Comparison of ENCODE assay signal across 1 mouse cellular context in the genomic region with DNA sequence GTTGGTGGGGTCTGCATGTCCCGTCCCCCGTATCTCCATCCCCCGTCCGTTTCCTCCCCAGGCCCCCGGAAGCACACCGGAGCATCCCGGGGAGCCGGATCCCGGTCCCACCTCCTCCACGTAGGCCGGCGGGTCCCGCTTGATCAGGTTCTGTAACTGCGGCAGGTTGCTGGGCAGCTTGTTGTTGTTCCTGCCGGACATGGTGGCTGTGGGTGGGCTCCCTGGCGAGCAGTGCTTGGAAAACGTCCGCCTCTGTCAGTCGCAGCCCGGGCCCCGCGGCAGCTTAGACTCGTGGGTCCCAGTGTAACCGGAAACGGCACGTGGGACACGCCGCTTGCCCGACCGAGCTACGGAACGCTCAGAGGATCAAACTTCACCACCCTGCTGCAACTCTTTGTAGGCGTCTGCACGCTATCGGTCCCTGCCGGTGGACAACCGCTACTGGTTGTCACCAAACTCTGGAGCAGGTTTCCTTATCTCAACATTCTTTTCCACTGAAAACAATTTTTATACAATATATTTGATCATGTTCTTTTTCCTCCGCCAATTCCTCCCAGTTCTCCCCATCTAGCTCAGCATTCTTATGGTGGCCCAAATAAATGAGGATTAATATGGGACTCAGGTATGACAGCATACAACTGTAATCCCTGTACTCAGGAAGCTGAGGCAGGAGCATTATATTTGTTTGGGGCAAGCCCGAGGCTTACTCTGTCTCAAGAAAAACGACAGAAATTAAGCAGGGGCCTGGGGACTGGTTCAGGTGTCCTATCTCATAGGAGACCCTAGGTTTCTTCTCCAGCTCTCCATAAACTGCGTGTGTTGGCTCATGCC.
TF ChIP-seq lines count a peak whose summit lies in the region.

A gene (minus strand): TSS at position 799 of the 831 bp plus-strand sequence.

TF ChIP-seq in MEL, 35 proteins besides CTCF, POLR2A, EP300 and RAD21 (continued from another document):
- TF ChIP-seq MAZ (IDR thresholded peaks at IDR 0.05; ENCODE audit: low read depth, low read length) (no peak), RCOR1 (IDR thresholded peaks at IDR 0.05; ENCODE audit: low read depth, low read length) (no peak), MAFK (IDR thresholded peaks at IDR 0.05; ENCODE audit: borderline replicate concordance, low read depth, low read length) (no peak), KAT2A (conservative IDR thresholded peaks at IDR 0.05; ENCODE audit: low read depth, low read length) (no peak; the same call in 1 of the 2 replicates), GATA1 (IDR thresholded peaks at IDR 0.05; ENCODE audit: low read depth, low read length) (peak; percentile 55), CHD2 (IDR thresholded peaks at IDR 0.05; ENCODE audit: low read length) (no peak), HCFC1 (IDR thresholded peaks at IDR 0.05; ENCODE audit: low read depth, low read length) (peak; percentile 90)
TF ChIP-seq in MEL: peak in this region for 15.
